Mouse (Mus musculus) kidney, adult 2 months (tissue): ENCODE data around the gene Mical3.

Experiments
- CTCF ChIP-seq: fragments of 200-500 bp; conservative IDR thresholded peaks from 2 replicates; pipeline ENCODE4 v1.5.1; 2011; ENCODE audit warnings: low read depth, mild to moderate bottlenecking, control low read depth, low read length, moderate library complexity, mixed read lengths; ENCODE audit not compliant: insufficient read depth, insufficient read length
- POLR2A ChIP-seq: fragments of 200-500 bp; IDR thresholded peaks from one replicate; pipeline ENCODE4 v1.6.1; 2011; ENCODE audit warnings: low read depth, low read length, control low read depth

GRCm38 (mm10) chr6:121179846-121180245 lies 49.0 kb upstream of the Mical3 start:
- TF ChIP-seq CTCF, result no peak
- TF ChIP-seq POLR2A, result no peak
